Mouse (Mus musculus): Measurements from ENCODE around the gene Vwc2. TPM values are rescaled to one million over a fixed set of nuclear protein-coding genes. Genes with fewer than 3 reads are reported as not detected.

The Vwc2 gene
- polyA plus RNA-seq, 1 experiment from 2014 or later, result 3.2 TPM

DNA sequence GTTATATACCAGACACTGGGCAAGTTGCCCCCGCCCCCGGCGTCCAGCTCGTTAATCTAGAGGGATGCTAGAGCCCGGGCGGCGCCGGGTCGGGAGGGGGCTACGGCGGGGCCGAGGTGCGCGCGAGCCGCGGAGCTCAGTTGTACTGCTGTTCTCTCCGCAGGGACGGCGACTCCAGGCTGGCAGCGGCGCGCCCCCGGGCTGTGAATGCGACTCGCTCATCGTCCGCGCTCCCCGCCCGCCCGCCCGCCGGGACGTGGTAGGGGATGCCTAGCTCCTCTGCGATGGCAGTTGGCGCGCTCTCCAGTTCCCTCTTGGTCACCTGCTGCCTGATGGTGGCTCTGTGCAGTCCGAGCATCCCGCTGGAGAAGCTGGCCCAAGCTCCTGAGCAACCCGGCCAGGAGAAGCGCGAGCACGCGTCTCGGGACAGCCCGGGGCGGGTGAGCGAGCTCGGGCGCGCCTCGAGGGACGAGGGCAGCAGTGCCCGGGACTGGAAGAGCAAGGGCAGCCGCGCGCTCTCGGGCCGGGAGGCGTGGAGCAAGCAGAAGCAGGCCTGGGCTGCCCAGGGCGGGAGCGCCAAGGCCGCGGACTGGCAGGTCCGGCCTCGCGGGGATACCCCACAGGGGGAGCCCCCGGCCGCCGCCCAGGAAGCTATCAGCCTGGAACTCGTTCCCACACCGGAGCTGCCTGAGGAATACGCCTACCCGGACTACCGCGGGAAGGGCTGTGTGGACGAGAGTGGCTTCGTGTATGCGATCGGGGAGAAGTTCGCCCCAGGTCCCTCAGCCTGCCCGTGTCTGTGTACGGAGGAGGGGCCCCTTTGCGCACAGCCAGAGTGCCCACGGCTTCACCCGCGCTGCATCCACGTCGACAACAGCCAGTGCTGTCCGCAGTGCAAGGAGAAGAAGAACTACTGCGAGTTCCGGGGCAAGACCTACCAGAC, 1.9 kb downstream of the Vwc2 start:
- Histone ChIP-seq H3K9ac (peak overlapping the region; percentile 56), H3K9me3 (no peaks in the 10 kb centered on the region), H3K4me1 (peaks cover 26% of the 10 kb centered on the region), H3K27me3 (peaks cover 51% of the 10 kb centered on the region), H3K27ac (no peak overlapping the region), H3K36me3 (no peaks in the 10 kb centered on the region), H3K4me3 (peak overlapping the region; percentile 53), H3K4me2 (replicated peaks) (peak overlapping the region; percentile 98)
- ATAC-seq (ENCODE audit: insufficient number of reproducible peaks, insufficient read depth, low FRiP score, low TSS enrichment), result peak; percentile 66
- under 1% methylated on average over 85 of the region's 93 CpGs for WGBS

DNA sequence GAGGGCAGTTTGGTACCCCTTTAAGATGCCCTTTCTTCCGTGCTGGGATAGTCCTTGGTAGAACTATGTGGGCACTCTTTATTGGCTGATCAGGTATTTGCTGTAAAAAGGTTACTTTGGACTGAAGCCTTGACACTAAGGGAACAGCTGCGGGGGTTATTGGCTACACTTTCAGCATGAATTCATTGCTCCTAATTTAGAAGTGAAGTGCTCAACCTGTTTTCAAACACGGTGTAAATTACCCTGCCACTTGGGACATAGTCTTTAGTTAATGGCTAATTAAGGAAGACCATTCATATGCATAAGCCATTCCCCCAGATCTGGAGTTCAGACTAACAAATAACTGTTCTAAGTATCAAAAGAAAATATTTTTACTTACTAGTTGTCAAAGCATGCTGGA, 2.7 kb downstream of the Vwc2 start:
- no peak for ATAC-seq (ENCODE audit: insufficient number of reproducible peaks, insufficient read depth, low FRiP score, low TSS enrichment)
- peaks cover 51% of the 10 kb centered on the region for H3K27me3 ChIP-seq
- peaks cover 26% of the 10 kb centered on the region for H3K4me1 ChIP-seq
- no peak overlapping the region for H3K27ac ChIP-seq
- H3K9me3 ChIP-seq, result no peaks in the 10 kb centered on the region
- peak overlapping the region; percentile 98 for H3K4me2 ChIP-seq (replicated peaks)
- 10% methylated on average over 3 of the region's 3 CpGs for WGBS
- H3K9ac ChIP-seq, result no peak overlapping the region
- H3K36me3 ChIP-seq, result no peaks in the 10 kb centered on the region
- H3K4me3 ChIP-seq, result peak overlapping the region; percentile 53; the same call in 1 of the 2 replicates

- WGBS, result 80% methylated on average over 4 of the region's 4 CpGs
- H3K4me1 ChIP-seq, result no peaks in the 10 kb centered on the region
- H3K4me3 ChIP-seq, result no peak overlapping the region
- no peak overlapping the region for H3K4me2 ChIP-seq (replicated peaks)
- H3K9me3 ChIP-seq, result no peaks in the 10 kb centered on the region
- H3K36me3 ChIP-seq, result no peaks in the 10 kb centered on the region
- no peak overlapping the region for H3K9ac ChIP-seq
- ATAC-seq (ENCODE audit: insufficient number of reproducible peaks, insufficient read depth, low FRiP score, low TSS enrichment), result no peak
- H3K27ac ChIP-seq, result no peak overlapping the region
- no peaks in the 10 kb centered on the region for H3K27me3 ChIP-seq
Observed at GRCm38 (mm10) chr11:11122866-11123265, 8.8 kb downstream of the Vwc2 start.

DNA sequence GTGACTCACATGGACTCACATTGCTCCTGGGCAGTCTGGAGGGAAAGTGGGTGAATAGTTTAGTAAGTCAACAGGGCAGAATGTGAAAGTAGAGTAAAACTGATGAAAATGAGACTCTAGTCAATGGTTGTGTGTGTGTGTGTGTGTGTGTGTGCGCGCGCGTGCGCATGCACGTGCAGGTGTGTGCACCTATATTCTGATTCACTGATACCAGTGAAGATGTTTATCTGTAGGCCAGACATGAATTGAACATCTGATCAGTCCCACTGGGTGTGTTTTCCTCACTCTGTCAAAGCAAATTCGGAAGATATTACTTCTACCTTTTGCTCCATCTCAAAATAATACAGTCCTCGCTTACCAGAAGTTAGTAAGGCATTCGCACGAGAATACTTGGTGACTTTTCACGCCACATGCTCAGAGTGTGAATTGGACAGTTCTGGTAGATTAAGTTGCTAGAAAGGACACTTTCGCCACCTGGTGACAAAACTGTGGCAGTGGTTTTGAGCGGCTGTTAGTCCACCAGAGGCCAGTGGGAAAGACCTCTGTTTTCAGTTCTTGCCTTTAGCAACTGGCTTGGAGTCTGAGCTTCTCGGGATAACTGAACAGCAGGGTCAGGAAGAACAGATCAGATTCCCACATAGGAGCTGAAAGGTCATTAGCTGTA, 17.5 kb downstream of the Vwc2 start:
- WGBS, result 54% methylated on average over 14 of the region's 14 CpGs
- Histone ChIP-seq H3K9me3 (no peaks in the 10 kb centered on the region), H3K4me1 (no peaks in the 10 kb centered on the region), H3K27me3 (no peaks in the 10 kb centered on the region), H3K4me2 (replicated peaks) (no peak overlapping the region), H3K27ac (no peak overlapping the region), H3K36me3 (no peaks in the 10 kb centered on the region), H3K9ac (no peak overlapping the region), H3K4me3 (no peak overlapping the region)
- no peak for ATAC-seq (ENCODE audit: insufficient number of reproducible peaks, insufficient read depth, low FRiP score, low TSS enrichment)

DNA sequence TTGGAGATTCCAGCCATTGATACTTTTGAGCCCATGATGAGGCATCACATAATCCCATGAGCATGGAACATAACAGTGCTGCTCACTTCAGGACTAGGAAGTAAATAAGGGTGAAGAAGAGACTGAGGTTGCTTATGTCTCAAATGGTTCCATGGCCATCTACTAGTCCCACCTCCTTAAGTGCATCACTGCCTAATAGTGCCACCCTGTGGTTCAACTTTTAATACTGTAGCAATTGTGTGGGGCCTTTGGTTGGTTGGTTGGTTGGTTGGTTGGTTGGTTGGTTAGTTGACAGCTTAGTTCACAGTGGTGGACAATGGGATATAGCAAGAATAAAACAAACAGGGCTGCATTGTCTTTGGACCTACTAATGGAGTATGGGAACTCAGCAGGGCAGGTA, 26.6 kb downstream of the Vwc2 start:
- no peak overlapping the region for H3K27ac ChIP-seq
- no peak for ATAC-seq (ENCODE audit: insufficient number of reproducible peaks, insufficient read depth, low FRiP score, low TSS enrichment)
- no peaks in the 10 kb centered on the region for H3K4me1 ChIP-seq
- no peaks in the 10 kb centered on the region for H3K9me3 ChIP-seq
- H3K4me3 ChIP-seq, result no peak overlapping the region
- H3K4me2 ChIP-seq (replicated peaks), result no peak overlapping the region
- H3K9ac ChIP-seq, result no peak overlapping the region
- H3K36me3 ChIP-seq, result no peaks in the 10 kb centered on the region
- H3K27me3 ChIP-seq, result no peaks in the 10 kb centered on the region

GRCm38 (mm10) chr11:11152681-11153080, 38.7 kb downstream of the Vwc2 start:
- WGBS, result 14% methylated on average over 1 of the region's 1 CpGs
- Histone ChIP-seq H3K9ac (no peak overlapping the region), H3K27ac (no peak overlapping the region), H3K4me3 (no peak overlapping the region), H3K4me2 (replicated peaks) (no peak overlapping the region), H3K4me1 (no peaks in the 10 kb centered on the region), H3K27me3 (no peaks in the 10 kb centered on the region), H3K9me3 (no peaks in the 10 kb centered on the region), H3K36me3 (no peaks in the 10 kb centered on the region)
- no peak for ATAC-seq (ENCODE audit: insufficient number of reproducible peaks, insufficient read depth, low FRiP score, low TSS enrichment)

- no peak overlapping the region for H3K27ac ChIP-seq
- no peak overlapping the region for H3K9ac ChIP-seq
- no peaks in the 10 kb centered on the region for H3K9me3 ChIP-seq
- H3K36me3 ChIP-seq, result no peaks in the 10 kb centered on the region
- no peaks in the 10 kb centered on the region for H3K27me3 ChIP-seq
- WGBS, result 89% methylated on average over 4 of the region's 4 CpGs
- H3K4me2 ChIP-seq (replicated peaks), result no peak overlapping the region
- H3K4me1 ChIP-seq, result no peaks in the 10 kb centered on the region
- no peak overlapping the region for H3K4me3 ChIP-seq
- ATAC-seq (ENCODE audit: insufficient number of reproducible peaks, insufficient read depth, low FRiP score, low TSS enrichment), result no peak
Observed at GRCm38 (mm10) chr11:11171396-11171795, 57.4 kb downstream of the Vwc2 start.

GRCm38 (mm10) chr11:11175259-11175658, 61.2 kb downstream of the Vwc2 start:
- Histone ChIP-seq H3K9ac (no peak overlapping the region), H3K27ac (no peak overlapping the region), H3K4me3 (no peak overlapping the region), H3K27me3 (no peaks in the 10 kb centered on the region), H3K4me2 (replicated peaks) (no peak overlapping the region), H3K4me1 (no peaks in the 10 kb centered on the region), H3K36me3 (no peaks in the 10 kb centered on the region), H3K9me3 (no peaks in the 10 kb centered on the region)
- ATAC-seq (ENCODE audit: insufficient number of reproducible peaks, insufficient read depth, low FRiP score, low TSS enrichment), result no peak
- 28% methylated on average over 2 of the region's 2 CpGs for WGBS

DNA sequence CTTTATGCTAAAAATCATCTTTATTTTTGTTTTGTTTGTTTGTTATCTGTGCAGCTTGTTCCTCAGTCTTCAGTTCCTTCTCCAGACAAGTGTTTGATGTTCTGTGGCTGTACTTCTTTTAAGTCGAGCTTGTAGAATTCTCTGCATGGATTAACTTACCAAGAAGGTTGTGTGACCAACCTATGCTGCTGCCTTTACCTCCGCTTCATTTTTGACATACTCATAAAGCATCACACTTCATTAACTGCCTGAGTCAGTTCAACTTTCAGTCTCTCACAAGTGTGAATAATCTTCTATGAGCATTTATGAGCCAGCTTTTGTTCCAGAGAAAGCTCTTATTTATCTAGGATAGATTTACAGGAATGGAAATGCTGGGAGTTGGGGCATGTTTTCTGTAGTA, 68.7 kb downstream of the Vwc2 start:
- H3K27me3 ChIP-seq, result no peaks in the 10 kb centered on the region
- H3K36me3 ChIP-seq, result no peaks in the 10 kb centered on the region
- 77% methylated on average over 2 of the region's 2 CpGs for WGBS
- no peak overlapping the region for H3K27ac ChIP-seq
- no peaks in the 10 kb centered on the region for H3K9me3 ChIP-seq
- no peak overlapping the region for H3K4me3 ChIP-seq
- H3K4me2 ChIP-seq (replicated peaks), result no peak overlapping the region
- ATAC-seq (ENCODE audit: insufficient number of reproducible peaks, insufficient read depth, low FRiP score, low TSS enrichment), result no peak
- no peaks in the 10 kb centered on the region for H3K4me1 ChIP-seq
- H3K9ac ChIP-seq, result no peak overlapping the region

- no peak overlapping the region for H3K4me3 ChIP-seq
- no peaks in the 10 kb centered on the region for H3K36me3 ChIP-seq
- H3K4me1 ChIP-seq, result no peaks in the 10 kb centered on the region
- H3K27me3 ChIP-seq, result no peaks in the 10 kb centered on the region
- H3K4me2 ChIP-seq (replicated peaks), result no peak overlapping the region
- no peak for ATAC-seq (ENCODE audit: insufficient number of reproducible peaks, insufficient read depth, low FRiP score, low TSS enrichment)
- WGBS, result 3% methylated on average over 1 of the region's 1 CpGs
- H3K27ac ChIP-seq, result no peak overlapping the region
- H3K9ac ChIP-seq, result no peak overlapping the region
- H3K9me3 ChIP-seq, result no peaks in the 10 kb centered on the region
Observed at GRCm38 (mm10) chr11:11223162-11223561, 109.1 kb downstream of the Vwc2 start.

- Histone ChIP-seq H3K9ac (no peak overlapping the region), H3K9me3 (no peaks in the 10 kb centered on the region), H3K4me1 (no peaks in the 10 kb centered on the region), H3K4me3 (no peak overlapping the region), H3K27ac (no peak overlapping the region), H3K4me2 (replicated peaks) (no peak overlapping the region), H3K27me3 (no peaks in the 10 kb centered on the region), H3K36me3 (no peaks in the 10 kb centered on the region)
- no peak for ATAC-seq (ENCODE audit: insufficient number of reproducible peaks, insufficient read depth, low FRiP score, low TSS enrichment)
- WGBS, result 68% methylated on average over 1 of the region's 1 CpGs
Observed at GRCm38 (mm10) chr11:11239346-11239745, 125.3 kb downstream of the Vwc2 start.

Data from embryonic facial prominence, embryonic 12.5 days (tissue).